Mouse (Mus musculus) frontal cortex, postnatal 25 days (tissue): ENCODE measurements around the gene Cyp2c29.
"Not testable (repeated sequence)": the region's sequence is repeated elsewhere in the genome, so short reads cannot be mapped to it uniquely, and the experiment has no call there.

Experiments used
- DNase-seq, 2 experiments: peaks; one replicate each; pipeline ENCODE4 v3.0.0; 2022; ENCODE audit warnings: low spot score in 2 of 2

The Cyp2c29 gene

GRCm38 (mm10) chr19:39269105-39269504 is at the start of gene Cyp2c29:
TSS of gene Cyp2c29 (plus strand) at chr19:39269405.
- not testable (repeated sequence) for DNase-seq

GRCm38 (mm10) chr19:39267036-39267435 is 2.2 kb upstream of the Cyp2c29 start:
- DNase-seq: not testable (repeated sequence)

GRCm38 (mm10) chr19:39282801-39283200 is 13.6 kb downstream of the Cyp2c29 start:
- no peak for DNase-seq

GRCm38 (mm10) chr19:39285637-39286036 is 16.4 kb downstream of the Cyp2c29 start:
- DNase-seq: no peak

- no peak for DNase-seq
Measured at GRCm38 (mm10) chr19:39286825-39287224, 17.6 kb downstream of the Cyp2c29 start.

- DNase-seq: no peak
Measured at GRCm38 (mm10) chr19:39288978-39289377, 19.8 kb downstream of the Cyp2c29 start.
